Mouse (Mus musculus) ES-Bruce4 (cell line): Measurements from ENCODE around the gene Msantd3.
A peak's percentile ranks its signal among the peaks of the same experiment; 100 is the strongest.

Source experiments
- CTCF ChIP-seq: IDR thresholded peaks from one replicate; pipeline ENCODE4 v1.8.1; 2011; ENCODE audit warnings: low read depth, low read length
- EP300 ChIP-seq: IDR thresholded peaks from 2 replicates; pipeline ENCODE4 v1.6.1; 2011; ENCODE audit warnings: low read depth, low read length; ENCODE audit not compliant: insufficient read depth
- POLR2A ChIP-seq: IDR thresholded peaks from one replicate; pipeline ENCODE4 v1.8.1; 2011; ENCODE audit warnings: low read length; ENCODE audit not compliant: insufficient read depth

DNA sequence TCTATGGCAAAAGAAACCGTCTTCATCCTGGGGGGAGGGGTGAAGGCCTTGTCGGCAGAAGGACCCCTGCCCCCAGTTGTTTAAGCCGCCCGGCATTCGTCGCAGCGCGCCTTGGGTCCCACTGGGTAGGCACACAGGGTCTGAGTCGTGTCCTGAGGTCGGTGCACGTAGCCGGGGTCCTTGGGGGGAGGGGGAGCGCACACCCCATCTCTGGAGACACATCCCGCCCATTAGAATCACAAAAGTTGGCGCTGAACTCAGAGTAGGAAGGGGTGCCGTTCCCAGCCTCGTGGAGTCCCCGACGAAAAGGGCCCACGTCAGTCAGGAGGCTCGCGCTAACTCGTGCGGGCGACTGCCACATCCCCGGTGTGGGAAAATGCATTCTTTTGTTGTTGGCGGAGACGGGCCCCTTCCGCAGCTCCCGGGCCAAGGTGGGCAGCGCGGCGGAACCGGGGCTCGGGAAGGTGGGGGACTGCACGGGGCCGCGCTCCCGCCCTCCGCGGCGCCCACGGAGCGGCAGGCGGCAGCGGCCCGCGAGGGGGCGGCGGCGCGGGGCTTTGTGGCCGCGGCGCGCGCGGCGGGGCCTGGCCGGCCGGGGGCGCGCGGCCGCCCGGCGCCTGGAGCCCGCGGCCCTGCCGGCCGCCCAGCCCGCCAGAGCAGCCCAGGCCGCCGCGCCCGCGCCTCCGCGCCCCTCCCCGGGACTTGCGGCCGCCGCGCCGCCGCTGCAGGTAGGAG lies at the start of gene Msantd3:
- no peak for TF ChIP-seq CTCF
- no peak for TF ChIP-seq POLR2A
- TF ChIP-seq EP300 = peak; percentile 42; the same call in 1 of the 2 replicates
